Mouse (Mus musculus) embryonic facial prominence, embryonic 14.5 days (tissue): ENCODE results near the gene 4930402K13Rik. TPM values are rescaled to one million over a fixed set of nuclear protein-coding genes. Genes with fewer than 3 reads are reported as not detected.

Experiments used
- ATAC-seq: fragments of 200-750 bp; cut with Nextera tagmentation; 2 replicates; pipeline ENCODE4 v1.8.0; 2017; ENCODE audit warnings: low read depth, moderate number of reproducible peaks, moderate TSS enrichment
- DNase-seq: peaks from one replicate; pipeline ENCODE4 v3.0.0-alpha.2; 2015; ENCODE audit warnings: low spot score
- H3K27ac ChIP-seq: fragments of 300-500 bp; sonication (generic); replicated peaks from 2 replicates; pipeline ENCODE4 v1.5.1; 2014; ENCODE audit warnings: low read depth, mild to moderate bottlenecking, low read length, moderate library complexity
- H3K27me3 ChIP-seq: fragments of 300-500 bp; sonication (generic); replicated peaks from 2 replicates; pipeline ENCODE4 v1.6.1; 2014; ENCODE audit warnings: low read length; ENCODE audit not compliant: control insufficient read depth, insufficient read depth
- H3K36me3 ChIP-seq: fragments of 300-500 bp; sonication (generic); 2 replicates; pipeline ENCODE4 v1.6.1; 2014; ENCODE audit warnings: low read length, mixed read lengths; ENCODE audit not compliant: control insufficient read depth, insufficient read depth
- H3K4me1 ChIP-seq: fragments of 300-500 bp; sonication (generic); 2 replicates; pipeline ENCODE4 v1.6.1; 2014; ENCODE audit warnings: antibody characterized with exemption, low read length; ENCODE audit not compliant: control insufficient read depth, insufficient read depth
- H3K4me2 ChIP-seq: fragments of 300-500 bp; sonication (generic); 2 replicates; pipeline ENCODE4 v1.6.1; 2014; ENCODE audit warnings: low read depth, mild to moderate bottlenecking, low read length, moderate library complexity, mixed read lengths
- H3K4me3 ChIP-seq: fragments of 300-500 bp; sonication (generic); 2 replicates; pipeline ENCODE4 v1.5.1; 2014; ENCODE audit warnings: low read depth, mild to moderate bottlenecking, low read length
- H3K9ac ChIP-seq: fragments of 300-500 bp; sonication (generic); 2 replicates; pipeline ENCODE4 v1.6.1; 2014; ENCODE audit warnings: low read depth, mild to moderate bottlenecking, low read length, moderate library complexity, mixed read lengths
- H3K9me3 ChIP-seq: fragments of 300-500 bp; sonication (generic); 2 replicates; pipeline ENCODE4 v1.6.1; 2016; ENCODE audit warnings: low read length; ENCODE audit not compliant: control insufficient read depth
- WGBS: fragments of 180-500 bp; shearing (Covaris S2); extraction: QIAGEN DNeasy Blood & Tissue Kit; methylation state at CpG from one replicate; pipeline ENCODE4 v1.1.7; 2014; 5-methylcytosine and 5-hydroxymethylcytosine counted together
- polyA plus RNA-seq: library from polyadenylated mRNA; unstranded; fragments of >200 nt; fragmentation: Nextera tagmentation; extraction: Ambion mirVana; gene quantifications from 2 replicates; pipeline ENCODE4 v1.2.1, GENCODE M21; 2014

The 4930402K13Rik gene
- polyA plus RNA-seq, 1 experiment from 2014 or later, result not detected

- no peak overlapping the region for H3K27ac ChIP-seq
- H3K4me2 ChIP-seq, result no peak overlapping the region
- no peaks in the 10 kb centered on the region for H3K4me1 ChIP-seq
- DNase-seq, result no peak
- no peaks in the 10 kb centered on the region for H3K27me3 ChIP-seq
- 64% methylated on average over 4 of the region's 4 CpGs for WGBS
- H3K36me3 ChIP-seq, result no peaks in the 10 kb centered on the region
- no peak for ATAC-seq
- no peak overlapping the region for H3K4me3 ChIP-seq
- H3K9me3 ChIP-seq, result no peaks in the 10 kb centered on the region
- no peak overlapping the region for H3K9ac ChIP-seq
Measured at GRCm38 (mm10) chrX:9139290-9139948, 35.1 kb downstream of the 4930402K13Rik start.

GRCm38 (mm10) chrX:9142669-9143068, 38.3 kb downstream of the 4930402K13Rik start:
- DNase-seq (no peak), ATAC-seq (no peak)
- Histone ChIP-seq H3K4me2 (no peak overlapping the region), H3K4me3 (no peak overlapping the region), H3K27me3 (no peaks in the 10 kb centered on the region), H3K9ac (no peak overlapping the region), H3K9me3 (no peaks in the 10 kb centered on the region), H3K4me1 (no peaks in the 10 kb centered on the region), H3K36me3 (no peaks in the 10 kb centered on the region), H3K27ac (no peak overlapping the region)
- WGBS, result 55% methylated on average over 2 of the region's 2 CpGs

Other genes with a start within 250 kb of the 4930402K13Rik start
- gene Gm5751, start 230.3 kb upstream of the 4930402K13Rik start, polyA plus RNA-seq, result not detected in 2 replicates
- 4.0 and 4.8 TPM in 2 replicates for gene B630019K06Rik, start 212.2 kb upstream of the 4930402K13Rik start, polyA plus RNA-seq
- gene Fthl17b, start 141.6 kb upstream of the 4930402K13Rik start, polyA plus RNA-seq, result not detected in 2 replicates
- not detected in 2 replicates for gene Fthl17c, start 128.0 kb upstream of the 4930402K13Rik start, polyA plus RNA-seq
- gene Fthl17d, start 117.8 kb upstream of the 4930402K13Rik start, polyA plus RNA-seq, result not detected in 2 replicates
- gene Fthl17e, start 71.1 kb upstream of the 4930402K13Rik start, polyA plus RNA-seq, result not detected in 2 replicates
- gene Fthl17f, start 41.5 kb upstream of the 4930402K13Rik start, polyA plus RNA-seq, result not detected in 2 replicates
- 0.67 and 0.76 TPM in 2 replicates for gene Lancl3, start 95.3 kb downstream of the 4930402K13Rik start, polyA plus RNA-seq
- not detected in 2 replicates for gene Gm14862, start 152.3 kb downstream of the 4930402K13Rik start, polyA plus RNA-seq
- 0.97 and 2.0 TPM in 2 replicates for gene Xk, start 168.2 kb downstream of the 4930402K13Rik start, polyA plus RNA-seq
- not detected in 2 replicates for gene H2al1m, start 179.2 kb downstream of the 4930402K13Rik start, polyA plus RNA-seq
- not detected in 2 replicates for gene H2al1k, start 246.1 kb downstream of the 4930402K13Rik start, polyA plus RNA-seq